Mouse (Mus musculus): ENCODE results near the gene Bst1. TPM values are rescaled to one million over a fixed set of nuclear protein-coding genes. Genes with fewer than 3 reads are reported as not detected.

The Bst1 gene
- polyA plus RNA-seq, 1 experiment from 2014 or later: 0.35 TPM

GRCm38 (mm10) chr5:43859663-43860062 is 41.0 kb downstream of the Bst1 start:
- H3K27ac ChIP-seq: no peak overlapping the region
- no peak overlapping the region for H3K4me3 ChIP-seq (replicated peaks)
- no peak overlapping the region for H3K9ac ChIP-seq
- DNase-seq (no peak), ATAC-seq (ENCODE audit: low read depth) (no peak)
- no peaks in the 10 kb centered on the region for H3K4me1 ChIP-seq (replicated peaks)
- 64% methylated on average over 8 of the region's 8 CpGs for WGBS (ENCODE audit: insufficient replicate concordance)
- H3K9me3 ChIP-seq (replicated peaks): 0 out of 2 replicates have a peak, but pooled peaks cover 3% of the 10 kb centered on the region
- H3K36me3 ChIP-seq: no peaks in the 10 kb centered on the region
- no peaks in the 10 kb centered on the region for H3K27me3 ChIP-seq
- no peak overlapping the region for H3K4me2 ChIP-seq

DNA sequence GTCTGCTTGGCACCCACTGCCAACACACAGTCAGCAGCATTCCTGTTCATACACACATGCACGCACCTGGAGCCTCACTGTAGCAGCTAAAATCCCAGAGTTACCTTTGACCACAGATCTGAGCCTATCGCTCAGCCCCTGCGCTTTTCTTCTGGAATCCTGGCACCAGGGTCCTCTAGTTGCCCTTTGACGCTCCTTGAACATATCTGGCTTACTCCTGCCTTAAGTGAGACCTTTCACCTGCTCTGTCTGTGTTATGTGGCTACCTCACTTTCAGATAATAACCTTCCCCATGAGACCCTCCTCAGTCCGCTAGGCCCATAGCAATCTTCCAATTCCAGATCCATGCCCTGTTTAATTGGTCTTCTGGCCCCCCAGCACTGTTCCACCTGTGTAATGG is 41.4 kb downstream of the Bst1 start:
- ATAC-seq (ENCODE audit: low read depth) (no peak), DNase-seq (no peak)
- no peaks in the 10 kb centered on the region for H3K4me1 ChIP-seq (replicated peaks)
- 72% methylated on average over 5 of the region's 5 CpGs for WGBS (ENCODE audit: insufficient replicate concordance)
- H3K27me3 ChIP-seq: no peaks in the 10 kb centered on the region
- no peak overlapping the region for H3K27ac ChIP-seq
- no peak overlapping the region for H3K4me3 ChIP-seq (replicated peaks)
- 0 out of 2 replicates have a peak, but pooled peaks cover 3% of the 10 kb centered on the region for H3K9me3 ChIP-seq (replicated peaks)
- no peak overlapping the region for H3K4me2 ChIP-seq
- no peaks in the 10 kb centered on the region for H3K36me3 ChIP-seq
- H3K9ac ChIP-seq: no peak overlapping the region

- Histone ChIP-seq H3K36me3 (no peaks in the 10 kb centered on the region), H3K27me3 (no peaks in the 10 kb centered on the region), H3K9me3 (replicated peaks) (0 out of 2 replicates have a peak, but pooled peaks cover 3% of the 10 kb centered on the region), H3K4me2 (no peak overlapping the region), H3K27ac (no peak overlapping the region), H3K9ac (no peak overlapping the region), H3K4me3 (replicated peaks) (no peak overlapping the region), H3K4me1 (replicated peaks) (no peaks in the 10 kb centered on the region)
- 53% methylated on average over 5 of the region's 5 CpGs for WGBS (ENCODE audit: insufficient replicate concordance)
- DNase-seq: no peak
- no peak for ATAC-seq (ENCODE audit: low read depth)
Measured at GRCm38 (mm10) chr5:43860670-43861431, 42.2 kb downstream of the Bst1 start.

- Histone ChIP-seq H3K27me3 (0 out of 2 replicates have a peak, but pooled peaks cover 2% of the 10 kb centered on the region), H3K4me3 (replicated peaks) (no peak overlapping the region), H3K4me2 (no peak overlapping the region), H3K9ac (no peak overlapping the region), H3K4me1 (replicated peaks) (peaks cover 4% of the 10 kb centered on the region), H3K36me3 (no peaks in the 10 kb centered on the region), H3K27ac (no peak overlapping the region), H3K9me3 (replicated peaks) (no peaks in the 10 kb centered on the region)
- WGBS (ENCODE audit: insufficient replicate concordance): 54% methylated on average over 6 of the region's 6 CpGs
- DNase-seq (no peak), ATAC-seq (ENCODE audit: low read depth) (no peak)
Measured at GRCm38 (mm10) chr5:43863642-43864041, 45.0 kb downstream of the Bst1 start.

GRCm38 (mm10) chr5:43865316-43865715 is 46.6 kb downstream of the Bst1 start:
- Histone ChIP-seq H3K4me3 (replicated peaks) (no peak overlapping the region), H3K9ac (no peak overlapping the region), H3K4me2 (no peak overlapping the region), H3K4me1 (replicated peaks) (peaks cover 11% of the 10 kb centered on the region), H3K27ac (no peak overlapping the region), H3K27me3 (0 out of 2 replicates have a peak, but pooled peaks cover 4% of the 10 kb centered on the region), H3K36me3 (no peaks in the 10 kb centered on the region), H3K9me3 (replicated peaks) (no peaks in the 10 kb centered on the region)
- ATAC-seq (ENCODE audit: low read depth) (no peak), DNase-seq (no peak)
- whole genome bisulfite sequencing (ENCODE audit: insufficient replicate concordance): 31% methylated on average over 2 of the region's 2 CpGs

DNA sequence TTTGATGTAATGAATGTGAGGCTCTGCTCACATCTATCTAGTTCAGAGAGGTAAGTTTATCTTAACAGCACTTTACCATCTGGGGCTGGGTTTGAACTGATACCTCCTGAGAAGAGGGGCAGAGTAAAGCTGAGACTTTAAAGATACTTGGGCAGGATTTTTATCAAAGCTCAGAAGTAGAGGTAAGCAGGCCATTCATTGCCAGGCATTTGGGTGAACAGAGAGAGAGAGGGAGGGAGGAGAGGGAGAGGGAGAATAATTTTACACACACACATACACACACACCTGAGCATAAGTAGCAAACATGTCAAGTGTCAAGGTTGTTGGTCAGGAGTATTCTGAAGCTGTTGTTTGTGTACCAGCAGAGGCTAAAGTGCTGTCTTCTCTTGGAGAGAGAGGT is 49.6 kb downstream of the Bst1 start, which contains the start of gene Cd38:
Gene Cd38 (plus strand): TSS at position 301 of the 400 bp plus-strand sequence.
- H3K4me1 ChIP-seq (replicated peaks): peaks cover 11% of the 10 kb centered on the region
- peak within 1 kb of the TSS; percentile 62 for H3K4me2 ChIP-seq
- H3K4me3 ChIP-seq (replicated peaks): peak within 1 kb of the TSS; percentile 48
- peak within 1 kb of the TSS; percentile 58 for H3K27ac ChIP-seq
- no peaks in the 10 kb centered on the region for H3K36me3 ChIP-seq
- H3K9me3 ChIP-seq (replicated peaks): no peaks in the 10 kb centered on the region
- peak within 1 kb of the TSS; percentile 52 for H3K9ac ChIP-seq
- H3K27me3 ChIP-seq: 0 out of 2 replicates have a peak, but pooled peaks cover 4% of the 10 kb centered on the region
- DNase-seq (no peak), ATAC-seq (ENCODE audit: low read depth) (no peak)

DNA sequence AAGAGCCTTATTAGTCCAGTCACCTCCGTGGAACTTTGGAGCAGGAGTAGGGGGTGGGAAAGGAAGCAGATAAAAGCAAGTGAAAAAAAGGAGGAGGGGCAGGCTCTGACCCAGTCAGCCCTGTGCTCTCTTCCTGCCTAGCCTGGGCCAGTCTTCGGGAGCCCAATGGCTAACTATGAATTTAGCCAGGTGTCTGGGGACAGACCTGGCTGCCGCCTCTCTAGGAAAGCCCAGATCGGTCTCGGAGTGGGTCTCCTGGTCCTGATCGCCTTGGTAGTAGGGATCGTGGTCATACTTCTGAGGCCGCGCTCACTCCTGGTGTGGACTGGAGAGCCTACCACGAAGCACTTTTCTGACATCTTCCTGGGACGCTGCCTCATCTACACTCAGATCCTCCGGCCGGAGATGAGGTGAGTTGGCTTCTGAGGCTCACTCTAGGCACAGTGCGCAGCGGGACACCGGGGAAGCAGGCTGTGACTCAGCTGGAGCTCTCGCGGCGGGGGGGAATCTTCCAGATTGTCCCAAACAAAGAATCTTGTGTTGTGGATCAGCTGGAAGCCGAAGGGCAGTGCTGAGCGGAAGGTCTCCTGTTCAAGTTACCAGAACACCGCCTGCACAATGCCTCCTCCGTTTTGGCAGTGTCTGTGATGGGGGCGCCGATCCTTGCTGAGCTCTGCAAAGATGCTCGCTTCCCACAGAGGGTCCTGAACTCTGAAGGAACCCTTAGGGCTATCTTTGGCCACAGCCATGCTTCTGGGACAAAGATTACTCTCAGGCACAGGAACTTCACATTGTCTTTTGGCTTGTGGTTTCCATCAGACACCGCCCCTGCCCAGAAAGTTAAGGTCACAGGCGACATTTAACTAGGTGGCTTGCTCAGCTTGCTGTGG is 50.3 kb downstream of the Bst1 start:
- no peaks in the 10 kb centered on the region for H3K36me3 ChIP-seq
- peak overlapping the region; percentile 58 for H3K27ac ChIP-seq
- peak overlapping the region; percentile 52 for H3K9ac ChIP-seq
- DNase-seq (no peak), ATAC-seq (ENCODE audit: low read depth) (peak; percentile 66)
- H3K9me3 ChIP-seq (replicated peaks): no peaks in the 10 kb centered on the region
- H3K4me3 ChIP-seq (replicated peaks): peak overlapping the region; percentile 48
- H3K4me1 ChIP-seq (replicated peaks): peaks cover 11% of the 10 kb centered on the region
- WGBS (ENCODE audit: insufficient replicate concordance): 3% methylated on average over 28 of the region's 28 CpGs
- 0 out of 2 replicates have a peak, but pooled peaks cover 4% of the 10 kb centered on the region for H3K27me3 ChIP-seq
- H3K4me2 ChIP-seq: peak overlapping the region; percentile 62

DNA sequence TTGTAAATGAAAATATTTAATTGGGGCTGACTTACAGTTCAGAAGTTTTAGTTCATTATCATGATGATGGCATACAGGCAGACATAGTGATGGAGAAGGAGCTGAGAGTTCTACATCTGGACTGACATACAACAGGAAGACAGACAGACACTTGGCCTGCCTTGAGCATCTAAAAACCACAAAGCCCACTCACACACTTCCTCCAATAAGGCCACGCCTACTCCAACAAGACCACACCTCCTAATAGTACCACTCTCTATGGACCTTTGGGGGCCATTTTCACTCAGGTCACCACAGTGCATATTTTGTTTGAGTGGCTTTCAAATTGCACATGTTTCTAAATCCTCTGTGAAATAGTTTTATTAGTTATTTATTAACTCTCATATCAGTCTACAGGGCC is 53.2 kb downstream of the Bst1 start:
- Histone ChIP-seq H3K4me1 (replicated peaks) (peaks cover 11% of the 10 kb centered on the region), H3K9ac (no peak overlapping the region), H3K4me3 (replicated peaks) (no peak overlapping the region), H3K27ac (no peak overlapping the region), H3K4me2 (no peak overlapping the region), H3K9me3 (replicated peaks) (no peaks in the 10 kb centered on the region), H3K27me3 (0 out of 2 replicates have a peak, but pooled peaks cover 4% of the 10 kb centered on the region), H3K36me3 (no peaks in the 10 kb centered on the region)
- ATAC-seq (ENCODE audit: low read depth): no peak
- DNase-seq: no peak
- WGBS (ENCODE audit: insufficient replicate concordance): 28% methylated on average over 1 of the region's 1 CpGs

- Histone ChIP-seq H3K27ac (no peak overlapping the region), H3K36me3 (no peaks in the 10 kb centered on the region)
Measured at GRCm38 (mm10) chr5:43872652-43873051, 54.0 kb downstream of the Bst1 start.

GRCm38 (mm10) chr5:43882034-43882433 is 63.3 kb downstream of the Bst1 start:
- H3K27ac ChIP-seq: no peak overlapping the region
- DNase-seq: no peak
- no peak overlapping the region for H3K4me3 ChIP-seq (replicated peaks)
- no peak overlapping the region for H3K4me2 ChIP-seq
- H3K9me3 ChIP-seq (replicated peaks): no peaks in the 10 kb centered on the region
- no peaks in the 10 kb centered on the region for H3K36me3 ChIP-seq
- no peak for ATAC-seq (ENCODE audit: low read depth)
- no peak overlapping the region for H3K9ac ChIP-seq
- H3K4me1 ChIP-seq (replicated peaks): no peaks in the 10 kb centered on the region
- H3K27me3 ChIP-seq: no peaks in the 10 kb centered on the region
- WGBS (ENCODE audit: insufficient replicate concordance): 47% methylated on average over 3 of the region's 3 CpGs

More at GRCm38 (mm10) chr5:43872652-43873051, 54.0 kb downstream of the Bst1 start:
- no peak overlapping the region for H3K4me2 ChIP-seq
- no peak overlapping the region for H3K4me3 ChIP-seq (replicated peaks)
- H3K4me1 ChIP-seq (replicated peaks): peaks cover 11% of the 10 kb centered on the region
- no peak for DNase-seq
- 28% methylated on average over 1 of the region's 1 CpGs for WGBS (ENCODE audit: insufficient replicate concordance)
- ATAC-seq (ENCODE audit: low read depth): no peak
- H3K9ac ChIP-seq: no peak overlapping the region
- no peaks in the 10 kb centered on the region for H3K9me3 ChIP-seq (replicated peaks)
- H3K27me3 ChIP-seq: 0 out of 2 replicates have a peak, but pooled peaks cover 4% of the 10 kb centered on the region

DNA sequence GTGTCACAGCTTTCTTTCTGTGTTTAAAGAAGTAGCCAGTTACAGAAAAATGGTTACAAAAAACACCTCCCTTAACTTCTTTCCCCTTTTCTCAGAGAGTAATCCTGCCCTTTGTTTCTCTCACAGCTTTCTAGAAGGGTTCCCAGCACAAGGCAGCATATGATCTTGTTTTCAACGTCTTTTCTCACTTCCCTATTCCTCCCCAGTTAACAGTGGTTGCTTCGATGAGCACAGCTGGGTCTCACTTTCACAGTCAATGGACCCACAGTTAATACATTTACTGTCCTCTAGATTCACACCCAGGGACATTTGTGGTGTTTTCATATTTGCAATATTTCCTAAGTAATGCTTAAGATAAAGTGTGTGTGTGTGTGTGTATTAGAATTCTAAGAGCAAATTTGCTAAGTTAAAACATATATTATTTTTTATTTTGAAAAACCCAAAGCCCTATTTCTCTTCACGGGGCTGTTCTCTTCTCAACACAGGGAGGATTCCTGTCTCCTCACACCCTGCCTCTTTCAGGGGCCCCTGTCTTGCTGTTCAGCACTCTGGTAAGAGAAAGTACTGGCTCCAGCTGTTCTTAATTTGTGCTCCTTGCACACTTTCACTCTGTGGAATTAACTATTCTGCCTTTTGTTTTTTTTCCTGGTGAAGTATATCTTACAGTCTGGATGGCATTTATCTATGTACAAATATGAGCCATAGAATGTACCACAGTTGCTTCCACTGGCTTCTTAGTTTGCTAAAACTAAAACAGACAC is 66.6 kb downstream of the Bst1 start:
- Histone ChIP-seq H3K27me3 (no peaks in the 10 kb centered on the region), H3K9ac (no peak overlapping the region), H3K4me3 (replicated peaks) (no peak overlapping the region), H3K36me3 (no peaks in the 10 kb centered on the region), H3K4me1 (replicated peaks) (no peaks in the 10 kb centered on the region), H3K27ac (no peak overlapping the region), H3K4me2 (no peak overlapping the region), H3K9me3 (replicated peaks) (no peaks in the 10 kb centered on the region)
- DNase-seq (no peak), ATAC-seq (ENCODE audit: low read depth) (no peak)
- 21% methylated on average over 3 of the region's 3 CpGs for WGBS (ENCODE audit: insufficient replicate concordance)
